Mouse (Mus musculus): Measurements from ENCODE around the gene Samsn1. TPM values are rescaled to one million over a fixed set of nuclear protein-coding genes. Genes with fewer than 3 reads are reported as not detected.

Gene Samsn1
- total RNA-seq, 2 experiments from 2014 or later = 1.2 to 1.3 TPM

- no peak for DNase-seq
Observed at GRCm38 (mm10) chr16:75930222-75930553, 91.9 kb downstream of the Samsn1 start.

GRCm38 (mm10) chr16:75929536-75930221 is 92.4 kb downstream of the Samsn1 start:
- no peak for DNase-seq

- DNase-seq = no peak
Observed at GRCm38 (mm10) chr16:75926511-75926910, 95.6 kb downstream of the Samsn1 start.

GRCm38 (mm10) chr16:75920870-75921269 is 101.2 kb downstream of the Samsn1 start:
- no peak for DNase-seq

GRCm38 (mm10) chr16:75919298-75919697 is 102.8 kb downstream of the Samsn1 start:
- DNase-seq = no peak

- DNase-seq = no peak
Observed at GRCm38 (mm10) chr16:75917712-75918111, 104.4 kb downstream of the Samsn1 start.

- no peak for DNase-seq
Observed at GRCm38 (mm10) chr16:75912051-75912450, 110.0 kb downstream of the Samsn1 start.

GRCm38 (mm10) chr16:75908635-75909494 is 113.2 kb downstream of the Samsn1 start:
- no peak for DNase-seq

GRCm38 (mm10) chr16:75906790-75907189 is 115.3 kb downstream of the Samsn1 start:
- DNase-seq = no peak

- DNase-seq = no peak
Observed at GRCm38 (mm10) chr16:75906260-75906659, 115.8 kb downstream of the Samsn1 start.

GRCm38 (mm10) chr16:75905324-75905723 is 116.8 kb downstream of the Samsn1 start:
- no peak for DNase-seq

GRCm38 (mm10) chr16:75904072-75904471 is 118.0 kb downstream of the Samsn1 start:
- DNase-seq = no peak

GRCm38 (mm10) chr16:75903028-75903427 is 119.1 kb downstream of the Samsn1 start:
- no peak for DNase-seq

GRCm38 (mm10) chr16:75899885-75900620 is 122.0 kb downstream of the Samsn1 start:
- no peak for DNase-seq

GRCm38 (mm10) chr16:75897828-75898367 is 124.2 kb downstream of the Samsn1 start:
- DNase-seq = no peak

GRCm38 (mm10) chr16:75894263-75894901 is 127.7 kb downstream of the Samsn1 start:
- DNase-seq = no peak

- DNase-seq = no peak
Observed at GRCm38 (mm10) chr16:75893470-75893869, 128.6 kb downstream of the Samsn1 start.

GRCm38 (mm10) chr16:75889081-75889646 is 132.9 kb downstream of the Samsn1 start:
- no peak for DNase-seq

GRCm38 (mm10) chr16:75887203-75887602 is 134.9 kb downstream of the Samsn1 start:
- DNase-seq = no peak

- DNase-seq = no peak
Observed at GRCm38 (mm10) chr16:75878885-75879284, 143.2 kb downstream of the Samsn1 start.

- peak; percentile 4 for DNase-seq
Observed at GRCm38 (mm10) chr16:75877170-75877569, 144.9 kb downstream of the Samsn1 start.

GRCm38 (mm10) chr16:75875896-75876295 is 146.2 kb downstream of the Samsn1 start:
- peak; percentile 7 for DNase-seq
